Mouse (Mus musculus) limb, embryonic 11.5 days (tissue): ENCODE measurements at regions not wholly inside any gene's neighbourhood (a gene's known extent, or its start where the extent isn't known, plus 50 kb on each side); places are given as distances from the start of the nearest gene placed in this dataset.

Experiments
- ATAC-seq: fragments of 200-750 bp; cut with Nextera tagmentation; 2 replicates; pipeline ENCODE4 v1.8.0; 2017; ENCODE audit warnings: low read depth; ENCODE audit not compliant: insufficient number of reproducible peaks, low FRiP score, low TSS enrichment
- DNase-seq: peaks from one replicate; pipeline ENCODE4 v3.0.0-alpha.2; 2015; ENCODE audit warnings: low spot score
- H3K27ac ChIP-seq: fragments of 300-500 bp; sonication (generic); replicated peaks from 2 replicates; pipeline ENCODE4 v1.5.1; 2014; ENCODE audit warnings: low read depth, mild to moderate bottlenecking, low read length
- H3K27me3 ChIP-seq: fragments of 300-500 bp; sonication (generic); 2 replicates; pipeline ENCODE4 v1.6.1; 2014; ENCODE audit warnings: mild to moderate bottlenecking, low read length, mixed read lengths; ENCODE audit not compliant: control insufficient read depth, insufficient read depth
- H3K36me3 ChIP-seq: fragments of 300-500 bp; sonication (generic); 2 replicates; pipeline ENCODE4 v1.6.1; 2014; ENCODE audit warnings: mild to moderate bottlenecking, low read length, moderate library complexity, mixed read lengths; ENCODE audit not compliant: control insufficient read depth, insufficient read depth
- H3K4me1 ChIP-seq: fragments of 300-500 bp; sonication (generic); 2 replicates; pipeline ENCODE4 v1.6.1; 2014; ENCODE audit warnings: low read length, mixed read lengths; ENCODE audit not compliant: control insufficient read depth, insufficient read depth
- H3K4me2 ChIP-seq: fragments of 300-500 bp; sonication (generic); 2 replicates; pipeline ENCODE4 v1.6.1; 2014; ENCODE audit warnings: low read depth, mild to moderate bottlenecking, moderate library complexity; ENCODE audit not compliant: severe bottlenecking
- H3K4me3 ChIP-seq: fragments of 300-500 bp; sonication (generic); 2 replicates; pipeline ENCODE4 v1.5.1; 2014; ENCODE audit warnings: low read depth, low read length
- H3K9ac ChIP-seq: fragments of 300-500 bp; sonication (generic); 2 replicates; pipeline ENCODE4 v1.6.1; 2014; ENCODE audit warnings: mild to moderate bottlenecking, low read length
- H3K9me3 ChIP-seq: fragments of 300-500 bp; sonication (generic); 2 replicates; pipeline ENCODE4 v1.6.1; 2016; ENCODE audit warnings: low read length; ENCODE audit not compliant: control insufficient read depth
- whole genome bisulfite sequencing: fragments of 180-500 bp; shearing (Covaris S2); extraction: QIAGEN DNeasy Blood & Tissue Kit; methylation state at CpG from one replicate; pipeline ENCODE4 v1.1.7; 2014; 5-methylcytosine and 5-hydroxymethylcytosine counted together

DNA sequence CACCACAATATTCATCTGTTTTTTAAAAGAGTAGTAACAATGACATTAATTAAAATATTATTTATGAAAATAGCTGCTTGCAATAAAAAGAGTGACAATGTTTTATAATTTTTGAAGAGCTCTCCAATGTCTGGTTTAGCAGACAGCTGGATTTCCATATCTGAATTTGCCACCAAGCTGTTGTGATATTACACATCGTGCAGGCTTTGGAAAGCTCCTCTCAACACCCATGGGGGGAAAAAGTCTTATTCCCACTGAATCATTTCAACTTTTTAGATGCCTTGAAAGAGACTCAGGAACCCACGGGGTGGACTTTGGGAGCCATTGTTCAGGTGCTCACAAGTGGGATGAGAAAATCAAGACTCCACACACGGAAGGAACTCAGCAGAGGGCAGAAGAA, 106.6 kb upstream of the Klf13 start:
- Histone ChIP-seq H3K9ac (no peak overlapping the region), H3K4me1 (no peaks in the 10 kb centered on the region; the same call in 1 of the 2 replicates), H3K27me3 (no peaks in the 10 kb centered on the region), H3K27ac (no peak overlapping the region), H3K9me3 (no peaks in the 10 kb centered on the region), H3K4me3 (no peak overlapping the region), H3K36me3 (no peaks in the 10 kb centered on the region), H3K4me2 (no peak overlapping the region)
- WGBS = 90% methylated on average over 3 of the region's 3 CpGs
- DNase-seq (no peak), ATAC-seq (no peak)

DNA sequence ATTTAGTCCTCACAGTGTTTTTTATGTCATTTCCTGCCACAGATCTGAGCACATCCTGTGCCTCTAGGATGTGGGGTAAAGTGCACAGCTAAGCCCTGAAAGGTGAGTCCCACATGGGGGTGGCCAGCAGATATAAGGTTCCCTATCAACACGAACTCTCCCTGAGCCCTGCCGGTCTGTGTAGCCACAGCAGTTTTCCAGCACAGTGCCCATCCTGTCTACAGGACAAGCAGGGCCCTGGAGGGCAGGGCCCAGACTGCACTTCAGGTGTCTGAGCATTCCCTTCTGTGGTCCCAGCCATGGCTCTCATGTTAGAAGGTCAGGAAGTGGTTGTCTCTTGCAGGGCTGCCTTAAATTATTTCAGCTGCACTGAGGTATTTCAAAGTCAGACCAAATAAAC, 104.3 kb upstream of the Klf13 start:
- no peak for DNase-seq
- WGBS = 72% methylated on average over 2 of the region's 2 CpGs
- Histone ChIP-seq H3K27ac (no peak overlapping the region), H3K36me3 (no peaks in the 10 kb centered on the region), H3K27me3 (no peaks in the 10 kb centered on the region), H3K9me3 (no peaks in the 10 kb centered on the region), H3K4me3 (no peak overlapping the region), H3K4me1 (no peaks in the 10 kb centered on the region), H3K4me2 (no peak overlapping the region), H3K9ac (no peak overlapping the region)
- no peak for ATAC-seq

DNA sequence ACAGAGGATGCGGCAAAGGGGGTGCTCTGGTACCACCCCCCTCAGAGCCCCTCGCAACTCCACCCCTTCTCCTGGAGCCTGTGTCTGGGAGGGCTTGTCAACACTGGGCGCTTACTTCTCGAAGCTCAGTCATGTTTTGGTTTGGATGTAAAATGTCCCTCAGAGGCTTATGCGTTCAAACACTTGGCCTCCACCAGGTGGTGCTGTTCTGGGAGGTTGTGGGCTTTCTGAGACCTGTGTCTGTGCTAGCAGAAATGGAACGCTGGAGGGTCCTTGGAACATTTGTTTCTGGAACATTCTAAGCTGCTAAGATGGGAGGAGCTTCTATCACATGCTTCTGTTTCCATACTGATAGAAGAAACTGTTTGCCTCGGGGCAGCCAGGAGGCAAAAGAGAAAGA, 102.6 kb upstream of the Klf13 start:
- ATAC-seq (no peak), DNase-seq (no peak)
- no peaks in the 10 kb centered on the region for H3K9me3 ChIP-seq
- 93% methylated on average over 7 of the region's 7 CpGs for WGBS
- H3K4me2 ChIP-seq = no peak overlapping the region
- no peaks in the 10 kb centered on the region for H3K36me3 ChIP-seq
- no peak overlapping the region for H3K4me3 ChIP-seq
- no peaks in the 10 kb centered on the region for H3K4me1 ChIP-seq
- H3K27ac ChIP-seq = no peak overlapping the region
- H3K27me3 ChIP-seq = no peaks in the 10 kb centered on the region
- H3K9ac ChIP-seq = no peak overlapping the region

DNA sequence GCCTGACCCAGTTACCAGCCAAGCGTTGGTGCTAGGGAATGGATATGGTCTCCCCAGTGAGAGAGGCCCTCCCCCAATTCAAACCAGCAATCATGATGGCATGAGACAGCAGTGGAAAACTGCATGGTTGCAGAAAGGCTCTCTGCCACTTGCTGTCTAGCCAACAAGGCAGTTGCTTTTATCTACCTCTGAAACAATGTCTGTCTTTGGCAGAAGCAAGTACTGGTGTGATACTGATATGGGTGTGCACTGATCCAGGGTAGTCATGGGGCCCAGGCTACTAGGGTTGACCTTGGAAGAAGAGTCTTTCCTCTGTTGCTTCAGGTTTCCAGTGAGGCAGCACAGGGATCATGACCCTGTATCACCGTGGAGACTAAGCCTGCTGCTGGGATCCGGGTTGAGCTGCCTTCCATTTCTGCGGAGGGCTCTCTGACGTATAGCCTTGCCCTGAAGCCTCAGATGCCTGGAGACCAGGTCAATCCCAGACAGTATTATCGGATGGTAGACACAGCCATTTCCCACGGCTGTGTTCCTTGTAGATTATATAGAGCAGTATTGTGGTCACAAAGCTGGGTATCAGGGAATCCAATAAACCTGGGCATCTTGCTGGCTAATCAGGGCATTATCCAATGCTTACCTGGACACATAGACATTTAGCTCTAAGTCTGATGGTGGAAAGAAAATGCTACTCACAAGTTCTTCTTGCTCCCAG, 101.5 kb upstream of the Klf13 start:
- Histone ChIP-seq H3K4me2 (no peak overlapping the region), H3K9ac (no peak overlapping the region), H3K4me3 (no peak overlapping the region), H3K9me3 (no peaks in the 10 kb centered on the region), H3K36me3 (no peaks in the 10 kb centered on the region), H3K27ac (no peak overlapping the region), H3K4me1 (no peaks in the 10 kb centered on the region), H3K27me3 (no peaks in the 10 kb centered on the region)
- WGBS = 88% methylated on average over 7 of the region's 7 CpGs
- DNase-seq (no peak), ATAC-seq (no peak)

DNA sequence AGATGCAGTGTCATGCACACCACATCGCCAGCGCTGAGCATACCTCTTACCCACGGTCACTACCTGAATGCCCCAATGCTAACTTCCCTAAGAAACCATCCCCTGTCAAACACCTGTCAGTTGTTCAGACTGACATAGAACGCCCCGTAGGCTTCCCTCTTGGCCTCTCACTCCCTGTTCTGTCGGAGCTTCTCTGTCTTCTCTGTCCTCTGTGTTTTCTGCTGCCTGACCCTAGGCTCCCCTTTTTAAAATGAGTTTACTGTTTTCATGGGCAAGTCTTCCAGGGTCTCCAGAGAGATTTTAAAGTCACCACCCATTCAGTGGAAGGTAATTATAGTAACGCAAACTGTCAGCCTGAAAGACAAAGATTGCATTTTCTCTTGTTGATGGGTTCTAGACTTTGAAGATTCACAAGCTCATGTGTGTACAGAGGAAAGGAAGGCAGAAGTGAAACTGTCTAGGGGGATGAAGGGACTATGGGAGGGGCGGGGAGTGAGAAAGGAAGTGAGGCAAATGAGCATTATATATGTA, 99.1 kb upstream of the Klf13 start:
- H3K4me3 ChIP-seq = no peak overlapping the region
- DNase-seq (no peak), ATAC-seq (no peak)
- H3K4me1 ChIP-seq = no peaks in the 10 kb centered on the region
- no peak overlapping the region for H3K4me2 ChIP-seq
- WGBS = 86% methylated on average over 8 of the region's 8 CpGs
- H3K27me3 ChIP-seq = no peaks in the 10 kb centered on the region
- H3K9me3 ChIP-seq = no peaks in the 10 kb centered on the region
- H3K36me3 ChIP-seq = no peaks in the 10 kb centered on the region
- H3K27ac ChIP-seq = no peak overlapping the region
- H3K9ac ChIP-seq = no peak overlapping the region

DNA sequence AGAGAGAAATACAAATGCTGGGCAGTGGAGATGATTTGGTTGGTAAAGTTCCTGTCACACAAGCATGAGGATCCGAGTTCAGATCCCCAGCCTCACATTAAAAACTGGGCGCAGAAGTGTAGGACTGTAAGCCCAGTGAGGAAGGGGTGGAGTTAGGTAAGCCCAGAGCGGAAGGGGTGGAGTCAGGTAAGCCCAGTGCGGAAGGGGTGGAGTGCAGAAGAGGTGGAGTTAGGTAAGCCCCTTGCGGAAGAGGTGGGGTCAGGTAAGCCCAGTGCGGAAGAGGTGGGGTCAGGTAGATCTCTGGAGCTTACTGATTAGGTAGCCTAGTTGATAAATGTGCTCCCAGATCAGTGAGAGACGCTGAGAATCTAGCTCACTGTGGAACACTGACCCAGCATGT, 97.4 kb upstream of the Klf13 start:
- no peak overlapping the region for H3K27ac ChIP-seq
- H3K4me1 ChIP-seq = no peaks in the 10 kb centered on the region
- ATAC-seq (no peak), DNase-seq (no peak)
- 92% methylated on average over 7 of the region's 7 CpGs for WGBS
- no peaks in the 10 kb centered on the region for H3K36me3 ChIP-seq
- no peak overlapping the region for H3K4me2 ChIP-seq
- no peak overlapping the region for H3K9ac ChIP-seq
- no peaks in the 10 kb centered on the region for H3K9me3 ChIP-seq
- no peaks in the 10 kb centered on the region for H3K27me3 ChIP-seq
- H3K4me3 ChIP-seq = no peak overlapping the region

DNA sequence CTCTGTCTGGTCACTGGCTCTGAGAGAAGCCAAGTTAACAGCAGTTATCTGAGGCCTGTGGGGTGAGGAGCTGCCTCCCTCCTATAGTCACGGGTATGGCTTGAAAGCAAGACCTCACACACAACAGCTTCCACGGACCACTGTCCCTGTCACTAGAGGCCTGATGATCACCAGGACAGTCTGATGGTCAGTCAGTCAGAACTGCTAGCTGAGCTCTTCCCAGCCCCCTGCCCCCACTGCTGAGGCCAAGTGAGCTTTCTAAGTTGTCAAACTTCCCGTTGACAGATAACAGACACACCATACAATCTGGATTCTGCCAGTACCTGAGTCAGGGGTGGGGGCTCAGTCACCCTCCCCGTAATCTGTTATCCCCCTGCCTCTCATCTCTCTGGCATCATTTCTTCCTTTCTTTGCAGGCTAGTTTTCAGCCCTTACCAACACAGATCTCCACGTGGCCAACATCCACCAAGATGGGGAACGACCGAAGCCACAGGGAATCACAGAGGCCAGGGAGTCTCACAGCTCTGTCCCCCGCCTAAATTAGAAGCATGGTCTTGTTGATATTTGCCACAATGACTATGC, 96.4 kb upstream of the Klf13 start:
- Histone ChIP-seq H3K36me3 (no peaks in the 10 kb centered on the region), H3K27ac (no peak overlapping the region), H3K4me2 (no peak overlapping the region), H3K9me3 (no peaks in the 10 kb centered on the region), H3K4me3 (no peak overlapping the region), H3K4me1 (no peaks in the 10 kb centered on the region), H3K9ac (no peak overlapping the region), H3K27me3 (no peaks in the 10 kb centered on the region)
- 50% methylated on average over 8 of the region's 8 CpGs for WGBS
- DNase-seq (no peak), ATAC-seq (no peak)

DNA sequence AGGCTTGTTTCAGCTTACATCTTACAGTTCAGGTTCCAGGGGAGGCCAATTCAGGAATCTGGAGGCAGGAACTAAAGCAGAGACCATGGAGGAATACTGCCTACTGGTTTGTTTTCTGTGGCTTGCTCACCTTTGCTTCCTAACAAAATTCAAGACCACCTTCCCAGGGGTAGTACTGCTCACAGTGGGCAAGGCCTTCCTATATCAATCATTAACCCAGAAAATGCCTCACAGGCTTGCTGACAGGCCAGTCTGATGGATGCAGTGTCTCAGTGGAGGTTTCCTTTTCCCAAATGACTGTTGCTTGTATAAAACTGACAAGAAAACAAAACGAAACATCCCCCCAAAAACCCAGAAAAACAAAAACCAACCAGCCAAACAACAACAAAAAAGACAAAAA, 95.8 kb upstream of the Klf13 start:
- ATAC-seq = no peak
- Histone ChIP-seq H3K4me1 (no peaks in the 10 kb centered on the region), H3K9me3 (no peaks in the 10 kb centered on the region), H3K27me3 (no peaks in the 10 kb centered on the region), H3K27ac (no peak overlapping the region), H3K9ac (no peak overlapping the region), H3K4me2 (no peak overlapping the region), H3K4me3 (no peak overlapping the region), H3K36me3 (no peaks in the 10 kb centered on the region)
- no peak for DNase-seq
- 81% methylated on average over 1 of the region's 1 CpGs for WGBS

DNA sequence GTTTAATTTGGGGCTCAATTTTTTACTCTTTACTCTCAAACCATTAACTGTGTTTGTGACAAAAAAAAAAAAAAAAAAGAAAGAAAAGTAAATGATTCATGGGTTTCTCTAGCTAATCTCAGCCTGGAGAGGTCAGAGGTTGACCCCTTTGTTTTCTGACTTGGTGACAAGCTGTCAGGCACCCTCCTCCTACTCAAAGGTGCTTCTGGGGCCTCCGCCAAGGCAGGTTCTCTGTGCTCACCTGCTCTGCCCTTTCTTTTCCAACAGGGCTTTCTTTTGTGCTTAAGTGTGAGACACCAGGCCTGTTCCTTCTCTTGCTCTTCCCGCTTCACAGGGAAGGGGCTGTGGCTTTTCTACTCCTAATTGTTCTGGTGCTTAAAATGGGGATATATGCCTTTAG, 94.7 kb upstream of the Klf13 start:
- Histone ChIP-seq H3K4me3 (no peak overlapping the region), H3K9me3 (no peaks in the 10 kb centered on the region), H3K4me2 (no peak overlapping the region), H3K27ac (no peak overlapping the region), H3K27me3 (no peaks in the 10 kb centered on the region), H3K36me3 (no peaks in the 10 kb centered on the region), H3K4me1 (no peaks in the 10 kb centered on the region), H3K9ac (no peak overlapping the region)
- WGBS = 59% methylated on average over 2 of the region's 2 CpGs
- ATAC-seq (no peak), DNase-seq (no peak)
